Mouse (Mus musculus): Measurements from ENCODE around the gene Adap1.

The Adap1 gene

GRCm38 (mm10) chr5:139325395-139325966 lies at the start of gene Adap1:
Gene Adap1, minus strand, starts transcription at chr5:139325622.
- DNase-seq = peak; percentile 73

GRCm38 (mm10) chr5:139374841-139375240 lies 49.4 kb upstream of the Adap1 start:
- no peak for DNase-seq

- DNase-seq = no peak
These were observed 48.5 kb upstream of the Adap1 start for GRCm38 (mm10) chr5:139373889-139374444.

GRCm38 (mm10) chr5:139373126-139373525 lies 47.7 kb upstream of the Adap1 start:
- no peak for DNase-seq

- DNase-seq = peak; percentile 82
These were observed 46.4 kb upstream of the Adap1 start for GRCm38 (mm10) chr5:139371631-139372401.

- no peak for DNase-seq
These were observed 45.7 kb upstream of the Adap1 start for GRCm38 (mm10) chr5:139371118-139371517.

- DNase-seq = no peak
These were observed 44.9 kb upstream of the Adap1 start for GRCm38 (mm10) chr5:139370336-139370735.

- no peak for DNase-seq
These were observed 43.4 kb upstream of the Adap1 start for GRCm38 (mm10) chr5:139368638-139369320.

GRCm38 (mm10) chr5:139367884-139368458 lies 42.5 kb upstream of the Adap1 start:
- DNase-seq = no peak

GRCm38 (mm10) chr5:139366484-139366883 lies 41.1 kb upstream of the Adap1 start:
- no peak for DNase-seq

- DNase-seq = no peak
These were observed 40.4 kb upstream of the Adap1 start for GRCm38 (mm10) chr5:139365827-139366226.

GRCm38 (mm10) chr5:139364911-139365571 lies 39.6 kb upstream of the Adap1 start:
- DNase-seq = no peak

- peak; percentile 93 for DNase-seq
These were observed 39.0 kb upstream of the Adap1 start for GRCm38 (mm10) chr5:139364260-139364910.

GRCm38 (mm10) chr5:139363858-139364257 lies 38.4 kb upstream of the Adap1 start:
- no peak for DNase-seq

GRCm38 (mm10) chr5:139359244-139359643 lies 33.8 kb upstream of the Adap1 start:
- DNase-seq = no peak

- DNase-seq = no peak
These were observed 33.2 kb upstream of the Adap1 start for GRCm38 (mm10) chr5:139358653-139359052.

- DNase-seq = peak; percentile 86
These were observed 29.9 kb upstream of the Adap1 start for GRCm38 (mm10) chr5:139355235-139355772.

GRCm38 (mm10) chr5:139353946-139354345 lies 28.5 kb upstream of the Adap1 start:
- no peak for DNase-seq

- DNase-seq = no peak
These were observed 28.1 kb upstream of the Adap1 start for GRCm38 (mm10) chr5:139353496-139353895.

- DNase-seq = no peak
These were observed 26.9 kb upstream of the Adap1 start, which contains the start of gene Cyp2w1 for GRCm38 (mm10) chr5:139352317-139352716. Gene Cyp2w1, plus strand, starts transcription at chr5:139352617.

- no peak for DNase-seq
These were observed 26.2 kb upstream of the Adap1 start for GRCm38 (mm10) chr5:139351628-139352027.

GRCm38 (mm10) chr5:139351134-139351533 lies 25.7 kb upstream of the Adap1 start, which contains the start of gene Cox19:
Gene Cox19, minus strand, starts transcription at chr5:139351418.
- no peak for DNase-seq

Data from cerebellum, adult 8-10 months (tissue).